Mouse (Mus musculus) midbrain, postnatal 0 days (tissue): ENCODE measurements around the gene Unc93b1. TPM values are rescaled to one million over a fixed set of nuclear protein-coding genes. Genes with fewer than 3 reads are reported as not detected.
A peak's percentile ranks its signal among the peaks of the same experiment; 100 is the strongest.

Experiments used
- ATAC-seq: fragments of 200-750 bp; cut with Nextera tagmentation; 2 replicates; pipeline ENCODE4 v1.8.0; 2017; ENCODE audit warnings: moderate number of reproducible peaks, mild to moderate bottlenecking, moderate TSS enrichment, moderate library complexity; ENCODE audit not compliant: low FRiP score
- DNase-seq: peaks from one replicate; pipeline ENCODE4 v3.0.0-alpha.2; 2015; ENCODE audit warnings: low spot score
- H3K27ac ChIP-seq: fragments of 300-500 bp; sonication (generic); 2 replicates; pipeline ENCODE4 v1.5.1; 2014; ENCODE audit warnings: low read depth, mild to moderate bottlenecking, low read length, mixed read lengths
- H3K27me3 ChIP-seq: fragments of 300-500 bp; sonication (generic); 2 replicates; pipeline ENCODE4 v1.6.1; 2014; ENCODE audit warnings: low read length, control low read depth, mixed read lengths; ENCODE audit not compliant: insufficient read depth
- H3K36me3 ChIP-seq: fragments of 300-500 bp; sonication (generic); 2 replicates; pipeline ENCODE4 v1.6.1; 2014; ENCODE audit warnings: low read length, control low read depth, mixed read lengths; ENCODE audit not compliant: insufficient read depth
- H3K4me1 ChIP-seq: fragments of 300-500 bp; sonication (generic); 2 replicates; pipeline ENCODE4 v1.6.1; 2014; ENCODE audit warnings: mild to moderate bottlenecking, control low read depth, antibody characterized with exemption, low read length, mixed read lengths; ENCODE audit not compliant: insufficient read depth
- H3K4me2 ChIP-seq: fragments of 300-500 bp; sonication (generic); 2 replicates; pipeline ENCODE4 v1.6.1; 2014; ENCODE audit warnings: low read depth, mild to moderate bottlenecking, low read length, mixed read lengths; ENCODE audit not compliant: poor library complexity, severe bottlenecking
- H3K4me3 ChIP-seq: fragments of 300-500 bp; sonication (generic); 2 replicates; pipeline ENCODE4 v1.5.1; 2014; ENCODE audit warnings: low read depth, mild to moderate bottlenecking, low read length, moderate library complexity
- H3K9ac ChIP-seq: fragments of 300-500 bp; sonication (generic); replicated peaks from 2 replicates; pipeline ENCODE4 v1.6.1; 2014; ENCODE audit warnings: mild to moderate bottlenecking, low read length, moderate library complexity, mixed read lengths; ENCODE audit not compliant: poor library complexity, severe bottlenecking
- H3K9me3 ChIP-seq: fragments of 300-500 bp; sonication (generic); 2 replicates; pipeline ENCODE4 v1.6.1; 2016; ENCODE audit warnings: low read length, control low read depth
- CTCF ChIP-seq: IDR thresholded peaks from 2 replicates; pipeline ENCODE4 v1.5.1; 2016; ENCODE audit warnings: antibody characterized with exemption, mild to moderate bottlenecking
- WGBS: fragments of 180-500 bp; shearing (Covaris S2); extraction: QIAGEN DNeasy Blood & Tissue Kit; methylation state at CpG from one replicate; pipeline ENCODE4 v1.1.7; 2014; 5-methylcytosine and 5-hydroxymethylcytosine counted together
- polyA plus RNA-seq: library from polyadenylated mRNA; unstranded; fragments of >200 nt; fragmentation: Nextera tagmentation; extraction: Ambion mirVana; gene quantifications from 2 replicates; pipeline ENCODE4 v1.2.1, GENCODE M21; 2015
- total RNA-seq: library from RNA; depleted of rRNA; stranded (reverse); fragments of >200 nt; gene quantifications from 2 replicates; pipeline ENCODE4 v1.2.3, GENCODE M21; 2014

Gene Unc93b1
- total and polyA plus RNA-seq, 2 experiments from 2014 or later: 11.2 to 23.2 TPM

DNA sequence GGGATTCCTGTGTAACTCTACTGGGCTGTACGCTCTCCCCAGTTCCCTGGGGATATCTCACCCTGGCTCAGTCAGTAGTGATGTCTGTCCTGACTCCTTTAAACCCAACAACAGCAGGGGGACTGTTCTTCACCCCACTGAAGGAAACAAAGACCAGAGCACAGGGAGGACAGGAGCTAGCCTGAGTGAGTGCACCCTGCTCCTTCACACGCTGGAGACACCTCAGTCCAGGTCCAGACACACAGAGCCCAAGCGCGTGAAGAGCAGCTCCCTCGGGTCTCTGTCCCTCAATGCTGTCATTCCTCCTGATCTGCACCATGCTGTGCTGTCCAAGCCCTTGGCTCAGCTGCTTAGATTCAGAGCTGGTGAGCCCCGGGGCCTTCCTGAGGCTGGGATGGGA is 8.3 kb upstream of the Unc93b1 start:
- no peak overlapping the region for H3K27ac ChIP-seq
- no peak overlapping the region for H3K4me2 ChIP-seq
- H3K9me3 ChIP-seq: no peaks in the 10 kb centered on the region
- no peaks in the 10 kb centered on the region for H3K27me3 ChIP-seq
- H3K4me1 ChIP-seq: 0 out of 2 replicates have a peak, but pooled peaks cover 3% of the 10 kb centered on the region
- WGBS: 67% methylated on average over 6 of the region's 6 CpGs
- ATAC-seq (no peak), DNase-seq (no peak)
- no peak overlapping the region for H3K4me3 ChIP-seq
- H3K9ac ChIP-seq: no peak overlapping the region
- no peak for TF ChIP-seq CTCF
- H3K36me3 ChIP-seq: no peaks in the 10 kb centered on the region

DNA sequence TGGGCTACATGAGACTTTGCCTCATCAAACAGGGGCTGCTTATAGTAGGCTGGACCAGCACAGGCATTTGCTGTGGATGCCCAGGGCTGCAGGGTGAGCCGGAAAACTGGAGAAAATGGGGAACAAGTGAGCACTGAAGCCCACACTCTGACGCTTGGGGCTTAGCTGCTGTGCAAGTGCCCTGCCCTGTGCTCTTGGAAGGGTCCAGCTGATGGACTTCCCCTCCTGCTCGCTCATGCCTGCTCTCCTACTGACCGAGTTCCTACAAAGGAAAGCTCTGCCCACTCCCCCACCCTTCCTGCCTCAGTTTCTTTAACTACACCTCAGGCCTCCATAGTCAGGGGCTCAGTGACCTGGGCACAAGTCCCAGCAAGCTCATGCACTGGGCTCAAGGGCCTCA is 7.0 kb upstream of the Unc93b1 start:
- 89% methylated on average over 4 of the region's 4 CpGs for WGBS
- Histone ChIP-seq H3K27ac (no peak overlapping the region), H3K4me2 (no peak overlapping the region), H3K9me3 (no peaks in the 10 kb centered on the region), H3K27me3 (no peaks in the 10 kb centered on the region), H3K9ac (no peak overlapping the region), H3K36me3 (no peaks in the 10 kb centered on the region), H3K4me1 (0 out of 2 replicates have a peak, but pooled peaks cover 3% of the 10 kb centered on the region), H3K4me3 (no peak overlapping the region)
- ATAC-seq (no peak), DNase-seq (no peak)
- no peak for TF ChIP-seq CTCF

DNA sequence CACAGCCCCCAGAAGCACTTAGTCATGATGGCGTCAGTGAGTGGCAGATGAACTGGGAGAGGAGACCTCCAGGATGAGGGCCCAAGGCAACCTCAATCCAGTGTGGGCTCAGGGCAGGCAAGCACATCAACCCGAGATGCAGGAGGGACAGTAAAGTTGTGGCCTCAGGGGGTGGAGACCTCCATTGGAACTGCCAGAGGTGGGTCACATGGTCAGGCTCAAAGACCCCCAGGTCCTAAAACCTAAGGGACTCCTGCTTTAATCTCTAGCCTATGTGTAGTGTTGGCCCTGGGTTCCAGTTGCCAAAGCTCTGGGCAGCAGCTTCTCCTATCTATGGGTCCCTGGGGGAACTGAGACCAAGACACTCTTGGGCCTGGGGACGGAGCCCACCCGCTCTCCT is 6.2 kb upstream of the Unc93b1 start:
- DNase-seq: no peak
- H3K4me3 ChIP-seq: no peak overlapping the region
- WGBS: 74% methylated on average over 4 of the region's 4 CpGs
- H3K9ac ChIP-seq: no peak overlapping the region
- H3K36me3 ChIP-seq: no peaks in the 10 kb centered on the region
- 0 out of 2 replicates have a peak, but pooled peaks cover 3% of the 10 kb centered on the region for H3K4me1 ChIP-seq
- ATAC-seq: no peak; the same call in 1 of the 2 replicates
- no peaks in the 10 kb centered on the region for H3K9me3 ChIP-seq
- TF ChIP-seq CTCF: no peak
- H3K27ac ChIP-seq: no peak overlapping the region
- no peak overlapping the region for H3K4me2 ChIP-seq
- no peaks in the 10 kb centered on the region for H3K27me3 ChIP-seq

DNA sequence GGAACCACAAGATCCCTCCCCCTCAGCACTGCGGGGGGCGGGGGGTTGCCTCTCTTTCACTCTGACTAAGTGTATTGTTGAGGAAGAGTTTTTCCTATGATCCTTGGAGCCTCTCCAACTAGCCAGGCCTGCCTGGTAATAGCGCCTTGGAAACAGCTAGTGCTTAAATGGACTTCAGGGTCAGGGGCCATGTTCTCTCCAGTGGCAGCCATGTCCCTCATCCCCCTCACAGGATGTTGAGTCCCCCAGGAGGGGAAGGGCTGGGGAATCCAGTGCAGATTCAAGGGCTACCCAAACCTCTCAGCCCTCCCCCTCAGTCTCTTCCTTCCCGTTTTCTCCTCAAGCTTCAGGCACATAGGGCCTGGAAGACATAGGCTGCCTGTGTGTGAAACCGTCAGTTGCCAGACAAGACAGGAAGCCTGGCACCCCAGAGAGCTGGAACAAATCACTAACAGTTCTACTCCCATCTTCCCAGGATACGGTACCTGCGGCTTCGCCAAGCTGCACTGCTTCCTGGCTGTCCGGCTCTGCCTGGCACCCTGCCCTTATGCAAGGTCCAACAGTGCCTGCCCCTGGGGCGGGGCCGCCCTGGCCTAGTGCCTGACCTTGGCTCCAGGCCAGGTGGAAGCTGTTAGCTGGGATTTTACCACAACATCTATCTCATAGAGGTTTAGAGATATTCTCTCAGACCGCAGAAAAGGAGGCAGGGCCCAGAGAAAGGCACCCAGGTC is 5.6 kb upstream of the Unc93b1 start, which contains the start of gene Aldh3b1:
Aldh3b1 (minus strand) TSS at position 598 of the 731 bp plus-strand sequence.
- no peak within 1 kb of the TSS for H3K4me2 ChIP-seq
- H3K27me3 ChIP-seq: no peaks in the 10 kb centered on the region
- H3K4me3 ChIP-seq: no peak within 1 kb of the TSS
- 0 out of 2 replicates have a peak, but pooled peaks cover 3% of the 10 kb centered on the region for H3K4me1 ChIP-seq
- no peak for TF ChIP-seq CTCF
- 40% methylated on average over 12 of the region's 12 CpGs for WGBS
- H3K9ac ChIP-seq: no peak within 1 kb of the TSS
- no peaks in the 10 kb centered on the region for H3K9me3 ChIP-seq
- H3K27ac ChIP-seq: peak within 1 kb of the TSS; percentile 55; the same call in 1 of the 2 replicates
- DNase-seq (peak; percentile 86), ATAC-seq (peak; percentile 50)
- H3K36me3 ChIP-seq: no peaks in the 10 kb centered on the region

DNA sequence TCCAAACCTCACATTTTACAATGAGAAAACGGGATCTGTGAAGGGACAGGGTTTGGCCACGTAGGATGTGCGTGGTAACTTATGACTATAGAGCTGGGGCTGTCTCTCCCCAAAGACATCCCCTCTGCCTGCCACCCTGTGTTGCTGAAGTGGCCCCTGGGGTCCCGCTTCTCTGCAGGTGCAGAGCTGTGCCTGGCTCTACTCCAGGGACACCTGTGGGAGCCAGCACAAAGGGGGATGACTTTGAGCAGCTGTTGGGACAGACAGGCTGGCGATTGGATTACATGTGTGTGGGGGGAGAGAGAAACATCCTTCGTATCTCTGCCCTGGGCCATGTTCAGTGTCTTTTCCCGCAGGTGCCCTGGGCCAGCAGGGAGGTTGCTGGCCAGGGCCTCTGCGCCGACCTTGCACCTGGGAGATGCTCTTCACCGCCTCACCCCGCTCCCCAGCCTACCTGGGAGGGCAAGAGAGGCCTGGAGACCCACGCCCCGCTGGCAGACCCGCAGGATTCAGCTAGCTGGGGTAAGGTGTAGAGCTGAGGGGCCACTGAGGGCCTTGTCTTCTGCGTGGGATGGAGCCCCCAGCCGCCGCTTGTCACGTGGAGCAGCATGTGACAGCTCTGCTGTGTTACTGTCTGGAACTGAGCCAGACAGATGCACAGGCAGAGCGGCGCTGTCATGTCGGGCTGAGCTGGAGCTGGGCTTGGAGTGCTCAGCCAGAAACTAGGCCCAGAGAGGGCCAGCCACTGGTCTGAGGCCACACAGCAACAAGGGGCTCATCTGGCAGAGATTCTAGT is 4.5 kb upstream of the Unc93b1 start:
- H3K9ac ChIP-seq: no peak overlapping the region
- WGBS: 72% methylated on average over 21 of the region's 21 CpGs
- no peak for TF ChIP-seq CTCF
- 0 out of 2 replicates have a peak overlapping the region, but pooled peaks have one; percentile 55 for H3K27ac ChIP-seq
- no peaks in the 10 kb centered on the region for H3K9me3 ChIP-seq
- H3K4me1 ChIP-seq: peaks cover 3% of the 10 kb centered on the region; the same call in 1 of the 2 replicates
- H3K4me2 ChIP-seq: no peak overlapping the region
- DNase-seq: peak; percentile 38
- H3K4me3 ChIP-seq: no peak overlapping the region
- 0 out of 2 replicates have a peak, but pooled peaks cover 5% of the 10 kb centered on the region for H3K27me3 ChIP-seq
- ATAC-seq: no peak
- no peaks in the 10 kb centered on the region for H3K36me3 ChIP-seq
